Mouse (Mus musculus) spleen, adult 12 weeks (tissue): ENCODE data around the gene Wdr43.

Experiments
- DNase-seq: peaks from one replicate; pipeline ENCODE4 v3.0.0; 2022; ENCODE audit warnings: low spot score

Wdr43 gene

GRCm38 (mm10) chr17:71705550-71706480 lies 90.1 kb downstream of the Wdr43 start:
- DNase-seq: no peak

DNA sequence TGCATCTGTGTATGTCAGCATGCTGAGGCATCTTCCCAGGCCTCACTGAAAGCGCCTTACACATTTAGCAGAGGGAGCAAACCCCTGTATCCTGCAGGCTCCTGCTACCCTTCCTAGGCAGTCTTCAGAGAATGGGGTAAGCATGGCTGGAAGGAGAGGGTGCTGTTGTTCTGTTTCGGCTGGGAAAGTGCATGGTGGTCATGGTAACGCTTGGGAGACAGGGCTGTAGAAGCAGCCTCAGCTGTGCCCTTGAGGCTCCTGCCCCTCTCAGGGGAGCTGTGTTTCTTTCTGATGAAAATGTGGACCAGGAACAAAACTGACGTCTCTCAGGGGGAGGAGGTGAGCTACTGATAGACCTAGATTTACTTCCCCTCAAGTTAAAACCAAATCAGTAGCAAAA lies 92.0 kb downstream of the Wdr43 start:
- no peak for DNase-seq
